Mouse (Mus musculus): Measurements from ENCODE around the gene Gm45233. TPM values are rescaled to one million over a fixed set of nuclear protein-coding genes. Genes with fewer than 3 reads are reported as not detected.
A peak's percentile ranks its signal among the peaks of the same experiment; 100 is the strongest.

Gene Gm45233
- total RNA-seq, 1 experiment from 2014 or later = not detected

GRCm38 (mm10) chr7:43443126-43443916, 607 bp upstream of the Gm45233 start:
- peak; percentile 59 for ATAC-seq (replicated peaks; ENCODE audit: insufficient number of reproducible peaks, low FRiP score, low TSS enrichment, poor library complexity, severe bottlenecking)

GRCm38 (mm10) chr7:43447801-43448200, 3.9 kb downstream of the Gm45233 start:
- ATAC-seq (replicated peaks; ENCODE audit: insufficient number of reproducible peaks, low FRiP score, low TSS enrichment, poor library complexity, severe bottlenecking) = no peak

DNA sequence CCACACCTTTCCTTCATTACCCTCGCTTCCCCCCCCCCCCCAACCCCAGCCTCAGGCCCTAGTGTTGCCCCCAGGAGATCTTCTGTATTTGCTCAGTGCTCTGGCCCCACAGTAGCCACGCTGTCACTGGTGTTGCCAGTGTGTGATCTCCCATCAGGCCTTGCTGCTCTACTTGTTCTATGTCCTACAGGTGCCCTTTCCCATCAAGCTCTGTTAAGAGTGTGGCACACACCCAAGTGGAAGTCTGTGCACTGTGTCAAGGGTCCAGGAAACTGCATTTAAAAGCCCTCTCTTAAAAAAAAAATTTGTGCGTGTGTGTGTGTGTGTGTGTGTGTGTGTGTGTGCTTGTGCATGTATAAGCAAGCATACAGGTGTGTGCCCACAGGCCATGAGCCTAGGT, 4.3 kb downstream of the Gm45233 start:
- no peak for ATAC-seq (replicated peaks; ENCODE audit: insufficient number of reproducible peaks, low FRiP score, low TSS enrichment, poor library complexity, severe bottlenecking)

GRCm38 (mm10) chr7:43449811-43450210, 5.9 kb downstream of the Gm45233 start:
- ATAC-seq (replicated peaks; ENCODE audit: insufficient number of reproducible peaks, low FRiP score, low TSS enrichment, poor library complexity, severe bottlenecking) = no peak

- ATAC-seq (replicated peaks; ENCODE audit: insufficient number of reproducible peaks, low FRiP score, low TSS enrichment, poor library complexity, severe bottlenecking) = no peak
Observed at GRCm38 (mm10) chr7:43451726-43452125, 7.8 kb downstream of the Gm45233 start.

DNA sequence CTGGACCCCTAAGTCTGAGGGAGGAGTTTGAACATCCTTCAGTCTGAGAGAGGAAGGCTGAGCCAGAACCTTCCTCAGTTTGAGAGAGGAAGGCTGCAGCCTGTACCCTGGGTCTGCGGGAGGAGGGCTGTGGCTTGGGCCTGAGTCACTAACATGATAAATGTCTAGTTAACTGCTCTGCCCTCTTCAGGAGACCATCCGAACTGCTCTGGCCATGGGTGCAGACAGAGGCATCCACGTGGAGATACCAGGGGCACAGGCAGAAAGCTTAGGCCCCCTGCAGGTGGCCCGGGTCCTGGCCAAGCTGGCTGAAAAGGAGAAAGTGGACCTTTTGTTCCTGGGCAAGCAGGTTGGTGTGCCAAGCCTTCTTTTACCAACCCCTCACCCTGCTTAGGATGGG, 8.7 kb downstream of the Gm45233 start:
- ATAC-seq (replicated peaks; ENCODE audit: insufficient number of reproducible peaks, low FRiP score, low TSS enrichment, poor library complexity, severe bottlenecking) = peak; percentile 44

DNA sequence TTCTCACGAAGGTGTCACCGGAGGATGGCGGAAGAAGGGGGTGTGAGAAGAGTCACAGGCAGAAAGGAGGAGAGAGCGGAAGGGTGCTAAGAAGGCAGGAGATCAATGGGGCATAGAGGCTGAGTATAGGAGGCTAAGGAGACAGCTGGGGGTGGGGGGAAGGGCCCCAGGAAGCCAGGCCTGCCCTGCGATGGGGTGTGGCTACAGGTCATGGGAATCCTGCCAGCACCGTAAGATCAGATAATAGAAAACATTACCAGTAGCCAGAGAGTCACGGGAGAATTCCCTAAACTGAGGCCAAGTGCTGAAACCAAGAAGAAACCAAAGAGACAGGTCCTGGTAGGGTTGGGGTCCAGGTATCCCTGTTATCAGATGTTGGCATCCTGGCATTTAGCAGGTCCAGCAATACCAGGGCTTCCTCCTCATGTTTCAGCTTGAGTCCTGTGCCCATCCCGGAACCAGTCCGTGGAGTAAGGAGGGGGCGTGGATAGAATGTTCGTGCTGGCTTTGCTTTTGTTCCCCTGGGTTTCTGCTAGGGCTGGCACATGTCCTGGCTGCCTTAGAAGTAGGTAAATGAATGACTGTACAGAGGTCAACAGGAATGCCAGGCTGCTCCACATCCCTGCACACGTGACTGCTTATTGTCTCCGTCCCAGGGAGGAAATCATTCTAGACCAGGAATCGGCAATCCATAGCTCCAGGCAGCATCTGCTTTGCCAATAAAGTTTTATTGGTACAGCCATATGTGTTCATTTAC, 9.8 kb downstream of the Gm45233 start:
- ATAC-seq (replicated peaks; ENCODE audit: insufficient number of reproducible peaks, low FRiP score, low TSS enrichment, poor library complexity, severe bottlenecking) = no peak

- no peak for ATAC-seq (replicated peaks; ENCODE audit: insufficient number of reproducible peaks, low FRiP score, low TSS enrichment, poor library complexity, severe bottlenecking)
Observed at GRCm38 (mm10) chr7:43454371-43454770, 10.4 kb downstream of the Gm45233 start.

DNA sequence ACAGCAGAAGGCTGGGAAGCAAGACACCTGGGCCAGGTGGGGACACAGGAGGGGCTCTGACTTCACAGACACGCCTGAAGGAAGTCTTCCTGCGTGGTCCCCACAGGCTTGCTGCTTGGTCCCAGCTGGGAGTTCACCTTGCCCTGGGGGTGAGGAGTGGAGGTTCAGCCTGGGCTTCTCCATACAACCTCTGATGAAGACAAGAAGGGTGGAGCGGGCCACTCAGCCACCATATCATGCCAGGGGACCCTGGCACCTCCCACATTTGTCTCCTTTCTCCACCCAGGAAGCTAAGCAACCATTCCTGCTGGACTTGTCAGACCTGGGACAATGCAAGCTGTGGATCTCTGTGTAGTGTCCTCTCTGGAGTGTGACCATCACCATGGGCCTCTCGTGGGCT, 18.9 kb downstream of the Gm45233 start, which contains the start of gene Vsig10l:
Gene Vsig10l (plus strand): TSS at position 301 of the 400 bp plus-strand sequence.
- no peak for ATAC-seq (replicated peaks; ENCODE audit: insufficient number of reproducible peaks, low FRiP score, low TSS enrichment, poor library complexity, severe bottlenecking)

DNA sequence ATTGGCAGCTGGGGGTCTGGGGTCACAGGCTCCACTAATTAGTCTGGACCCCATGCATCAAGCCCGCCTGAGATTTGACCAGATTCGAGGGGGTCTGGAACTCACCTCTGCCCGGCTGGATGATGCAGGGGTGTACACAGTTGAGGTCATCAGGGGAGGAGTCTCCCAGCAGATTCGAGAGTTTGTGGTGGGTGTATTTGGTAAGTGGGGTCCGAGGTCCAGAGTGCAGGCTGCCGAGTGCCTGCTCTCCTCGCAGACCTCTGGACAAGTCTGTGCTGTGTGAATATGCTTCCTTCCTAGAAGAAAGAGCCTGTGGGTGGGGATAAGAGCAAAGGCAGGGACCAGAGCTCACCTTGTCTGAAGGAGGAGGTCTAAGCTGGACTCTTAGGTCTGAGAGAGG, 20.0 kb downstream of the Gm45233 start:
- no peak for ATAC-seq (replicated peaks; ENCODE audit: insufficient number of reproducible peaks, low FRiP score, low TSS enrichment, poor library complexity, severe bottlenecking)

- no peak for ATAC-seq (replicated peaks; ENCODE audit: insufficient number of reproducible peaks, low FRiP score, low TSS enrichment, poor library complexity, severe bottlenecking)
Observed at GRCm38 (mm10) chr7:43464864-43465343, 21.0 kb downstream of the Gm45233 start.

GRCm38 (mm10) chr7:43465344-43466098, 21.6 kb downstream of the Gm45233 start:
- peak; percentile 89 for ATAC-seq (replicated peaks; ENCODE audit: insufficient number of reproducible peaks, low FRiP score, low TSS enrichment, poor library complexity, severe bottlenecking)

DNA sequence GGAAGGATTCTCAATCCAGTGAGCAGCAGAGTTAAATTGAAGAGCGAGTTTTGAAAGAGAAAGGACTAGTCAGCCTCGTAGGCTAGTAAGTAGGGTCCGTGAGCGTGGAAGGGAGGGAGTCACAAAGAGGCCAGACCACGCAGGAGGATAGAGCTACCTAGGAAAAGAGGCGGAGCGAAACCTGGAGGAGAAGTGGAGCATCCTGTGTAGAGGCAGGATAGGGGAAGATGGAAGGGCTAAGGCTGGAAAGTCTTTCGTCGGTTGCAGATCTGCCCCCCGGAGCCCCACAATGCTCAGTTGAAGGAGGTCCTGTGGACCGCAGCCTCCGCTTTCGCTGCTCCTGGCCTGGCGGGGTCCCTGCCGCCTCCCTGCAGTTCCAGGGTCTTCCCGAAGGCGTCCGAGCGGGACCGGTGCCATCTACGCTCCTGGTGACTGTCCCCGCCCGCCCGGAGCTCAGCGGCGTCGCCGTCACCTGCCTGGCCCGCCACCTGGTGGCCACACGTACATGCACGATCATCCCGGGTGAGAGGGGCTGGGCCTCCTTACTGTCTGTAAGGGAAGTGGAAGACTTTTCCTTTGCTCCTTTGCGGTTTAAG, 22.3 kb downstream of the Gm45233 start:
- peak; percentile 30; the same call in 1 of the 2 replicates for ATAC-seq (replicated peaks; ENCODE audit: insufficient number of reproducible peaks, low FRiP score, low TSS enrichment, poor library complexity, severe bottlenecking)

GRCm38 (mm10) chr7:43470373-43470772, 26.4 kb downstream of the Gm45233 start:
- no peak for ATAC-seq (replicated peaks; ENCODE audit: insufficient number of reproducible peaks, low FRiP score, low TSS enrichment, poor library complexity, severe bottlenecking)

GRCm38 (mm10) chr7:43475706-43476105, 31.8 kb downstream of the Gm45233 start:
- no peak for ATAC-seq (replicated peaks; ENCODE audit: insufficient number of reproducible peaks, low FRiP score, low TSS enrichment, poor library complexity, severe bottlenecking)

- ATAC-seq (replicated peaks; ENCODE audit: insufficient number of reproducible peaks, low FRiP score, low TSS enrichment, poor library complexity, severe bottlenecking) = no peak
Observed at GRCm38 (mm10) chr7:43476376-43476775, 32.4 kb downstream of the Gm45233 start.

DNA sequence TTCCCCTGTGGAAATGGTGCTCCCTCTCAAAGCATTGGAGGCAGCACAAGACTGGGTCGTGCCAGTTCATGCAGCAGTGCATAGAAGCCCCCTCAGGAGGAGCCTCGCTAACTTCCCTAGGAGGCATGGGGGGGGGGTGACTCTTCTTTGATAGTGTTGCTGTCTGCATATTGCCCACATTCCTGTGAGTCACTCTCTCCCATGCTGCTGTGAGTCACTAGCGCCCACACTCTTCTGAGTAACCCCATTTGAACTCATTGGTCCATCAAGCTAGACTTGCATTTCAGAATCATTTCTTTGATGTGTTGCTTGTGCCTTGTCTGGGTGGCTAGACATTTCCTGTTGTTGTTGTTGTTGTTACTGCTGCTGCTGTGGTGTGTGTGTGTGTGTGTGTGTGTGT, 37.3 kb downstream of the Gm45233 start:
- no peak for ATAC-seq (replicated peaks; ENCODE audit: insufficient number of reproducible peaks, low FRiP score, low TSS enrichment, poor library complexity, severe bottlenecking)

GRCm38 (mm10) chr7:43482090-43482716, 38.3 kb downstream of the Gm45233 start:
- no peak for ATAC-seq (replicated peaks; ENCODE audit: insufficient number of reproducible peaks, low FRiP score, low TSS enrichment, poor library complexity, severe bottlenecking)

Measured in monocyte, adult 5-6 weeks (primary cell).